Mouse (Mus musculus) brain, embryonic 14.5 days (tissue): Measurements from ENCODE around the gene Cd44. TPM values are rescaled to one million over a fixed set of nuclear protein-coding genes. Genes with fewer than 3 reads are reported as not detected.

Experiments used
- DNase-seq: peaks from one replicate; pipeline ENCODE4 v3.0.0-alpha.2; 2011; ENCODE audit warnings: low read depth
- CTCF ChIP-seq: fragments of 200-500 bp; IDR thresholded peaks from 2 replicates; pipeline ENCODE4 v1.5.1; 2012; ENCODE audit warnings: inconsistent platforms, mild to moderate bottlenecking, moderate library complexity, borderline replicate concordance; ENCODE audit not compliant: insufficient read depth, insufficient read length; ENCODE audit errors: extremely low read depth
- POLR2A ChIP-seq: fragments of 200-500 bp; IDR thresholded peaks from 2 replicates; pipeline ENCODE4 v1.6.1; 2012; ENCODE audit warnings: mild to moderate bottlenecking, inconsistent platforms, borderline replicate concordance; ENCODE audit not compliant: poor library complexity, insufficient read depth, insufficient read length, severe bottlenecking; ENCODE audit errors: extremely low read depth
- polyA plus RNA-seq: library from polyadenylated mRNA; depleted of rRNA; stranded (reverse); fragments of >200 nt; gene quantifications from 2 replicates; pipeline ENCODE4 v1.2.3, GENCODE M21; 2012

The Cd44 gene
- polyA plus RNA-seq, 1 experiment, result 4.1 TPM

GRCm38 (mm10) chr2:102912469-102912868 lies 11.0 kb upstream of the Cd44 start:
- TF ChIP-seq POLR2A, result no peak
- TF ChIP-seq CTCF, result no peak
- DNase-seq, result no peak

- no peak for DNase-seq
- TF ChIP-seq POLR2A, result no peak
- no peak for TF ChIP-seq CTCF
Measured at GRCm38 (mm10) chr2:102909403-102909802, 7.9 kb upstream of the Cd44 start.

GRCm38 (mm10) chr2:102905604-102906003 lies 4.1 kb upstream of the Cd44 start:
- no peak for TF ChIP-seq CTCF
- no peak for TF ChIP-seq POLR2A
- no peak for DNase-seq

- DNase-seq, result no peak
- TF ChIP-seq CTCF (no peak), POLR2A (no peak)
Measured at GRCm38 (mm10) chr2:102901828-102902223, 361 bp upstream of the Cd44 start.

DNA sequence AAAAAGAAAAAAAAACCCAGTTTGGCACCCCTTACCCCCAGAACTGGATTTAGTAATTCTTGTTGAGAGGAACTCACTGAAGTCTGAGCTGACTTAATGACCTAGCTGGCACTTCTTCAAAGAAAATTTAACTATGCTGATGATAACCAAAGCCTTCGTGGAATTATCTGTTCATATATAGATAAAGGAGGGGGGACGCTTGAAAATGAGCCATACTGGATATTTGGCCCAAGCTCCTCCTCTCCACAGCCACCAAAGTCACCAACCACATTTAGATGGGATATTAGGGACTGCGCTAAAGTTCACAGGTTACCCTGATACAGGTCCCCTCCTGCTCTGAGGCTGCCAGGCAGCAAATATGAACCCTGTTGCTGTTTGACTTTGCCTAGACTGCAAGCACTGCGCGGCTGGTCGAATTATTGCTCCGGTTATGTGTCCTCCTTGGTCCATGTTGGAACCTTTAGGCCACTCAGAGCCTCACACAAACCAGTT lies 1.2 kb downstream of the Cd44 start:
- DNase-seq, result no peak
- no peak for TF ChIP-seq POLR2A
- no peak for TF ChIP-seq CTCF

DNA sequence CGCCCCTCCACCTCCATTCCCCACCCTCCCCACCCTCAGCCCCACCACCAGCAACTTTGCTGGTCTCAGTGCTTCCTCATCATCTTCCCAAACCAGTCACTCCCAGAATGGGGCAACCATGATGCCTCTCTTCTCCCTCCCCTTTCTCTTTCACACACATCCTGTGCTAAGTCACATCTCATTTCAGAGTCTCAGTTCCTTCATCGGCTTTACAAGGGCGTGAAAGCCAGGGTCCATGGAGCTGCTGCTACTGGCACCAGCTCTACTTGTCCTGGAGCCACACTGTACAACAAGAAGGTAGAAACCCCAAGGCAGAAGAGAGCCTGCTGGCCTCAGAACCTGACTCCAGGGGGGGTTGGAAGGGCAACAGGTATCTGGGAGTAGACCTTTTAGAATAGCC lies 2.2 kb downstream of the Cd44 start:
- DNase-seq, result no peak
- TF ChIP-seq POLR2A (no peak), CTCF (no peak)

DNA sequence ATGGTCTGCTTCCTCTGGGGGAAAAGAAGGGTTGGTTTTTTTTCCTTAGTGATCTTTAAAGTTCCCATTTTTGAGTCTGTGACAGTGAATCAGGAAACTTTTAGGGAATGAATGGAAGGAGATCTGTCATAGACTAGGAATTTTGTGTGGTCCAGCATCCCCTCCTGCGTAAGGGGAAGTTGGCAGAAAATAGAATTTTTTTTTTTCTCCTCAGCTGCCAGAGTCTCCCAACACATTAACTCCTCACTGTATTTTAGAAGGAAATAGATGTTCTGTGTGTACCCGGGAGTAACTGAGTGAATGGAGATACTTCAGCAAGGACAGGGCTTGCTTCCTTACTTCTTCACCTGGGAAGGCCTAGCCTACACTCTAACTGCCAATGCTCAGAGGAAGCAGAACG lies 2.9 kb downstream of the Cd44 start:
- TF ChIP-seq POLR2A (no peak), CTCF (no peak)

GRCm38 (mm10) chr2:102896154-102896553 lies 5.3 kb downstream of the Cd44 start:
- no peak for TF ChIP-seq POLR2A
- TF ChIP-seq CTCF, result no peak
- no peak for DNase-seq

More for the DNA sequence above, 2.9 kb downstream of the Cd44 start:
- DNase-seq, result no peak

DNA sequence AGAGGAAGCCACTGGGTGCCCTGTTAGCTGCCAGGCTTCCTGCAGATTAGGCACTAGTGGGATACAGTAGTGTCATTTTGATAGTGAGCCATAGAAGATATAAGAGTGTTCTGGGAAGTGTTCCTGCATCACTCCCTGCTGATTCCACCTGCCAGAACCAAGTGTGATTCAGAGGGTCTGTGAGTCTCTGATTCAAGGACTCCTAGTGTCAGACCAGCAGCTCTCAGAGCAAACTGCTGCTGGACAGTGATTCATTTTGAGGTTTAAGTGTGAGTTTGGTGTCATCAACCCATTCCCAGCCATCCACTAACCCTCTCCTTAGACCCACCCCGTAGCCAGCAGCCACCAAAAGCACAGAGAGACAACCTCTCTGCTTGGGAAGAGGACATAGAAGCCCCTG lies 6.3 kb downstream of the Cd44 start:
- DNase-seq, result no peak
- no peak for TF ChIP-seq CTCF
- TF ChIP-seq POLR2A, result no peak

DNA sequence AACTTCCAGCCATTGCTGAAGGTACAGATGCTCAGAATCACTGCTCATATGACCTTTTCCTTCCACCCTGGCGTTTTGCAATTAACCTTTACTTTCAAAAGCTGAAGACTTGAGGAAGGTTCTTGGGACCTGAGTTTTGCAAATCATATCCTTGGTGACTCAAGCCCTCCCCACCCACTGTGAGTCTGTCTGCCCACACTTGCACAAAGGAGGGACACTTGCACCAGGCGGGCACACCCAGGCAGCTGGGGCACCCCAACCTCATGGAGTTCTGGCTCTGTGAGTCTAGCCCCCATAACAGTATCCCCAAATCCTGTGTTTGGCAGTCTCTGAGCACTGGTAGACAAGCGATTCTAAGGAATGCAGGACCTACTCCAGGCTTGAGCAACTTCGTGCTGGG lies 6.7 kb downstream of the Cd44 start:
- TF ChIP-seq CTCF (no peak), POLR2A (no peak)
- no peak for DNase-seq

DNA sequence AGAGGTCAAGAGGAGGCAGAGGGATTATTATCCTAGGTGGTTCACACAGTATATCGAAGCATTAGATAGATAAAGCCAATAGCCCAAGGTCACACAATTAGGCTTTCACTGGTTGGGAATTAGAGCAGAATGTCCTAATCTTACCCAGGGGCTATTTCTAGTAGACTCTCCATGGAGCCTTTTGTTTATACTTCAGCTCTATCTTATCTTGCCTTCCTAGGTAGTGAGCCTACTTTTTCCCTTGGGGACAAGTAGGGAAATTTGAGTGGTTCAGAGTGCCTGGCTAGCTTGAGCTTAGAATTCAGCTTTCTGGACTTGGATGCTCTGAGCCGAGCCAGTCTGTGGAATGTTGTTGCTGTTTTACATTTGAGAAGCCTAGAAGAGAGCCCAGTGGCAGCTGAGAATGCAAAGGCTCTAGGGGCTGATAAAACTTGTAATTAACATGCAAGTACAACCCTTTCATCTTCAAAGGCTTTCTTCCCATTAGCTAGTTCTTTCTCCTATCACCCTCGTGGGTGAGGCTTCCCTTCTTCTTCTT lies 12.7 kb downstream of the Cd44 start:
- no peak for DNase-seq
- TF ChIP-seq POLR2A, result no peak
- no peak for TF ChIP-seq CTCF

- TF ChIP-seq POLR2A (no peak), CTCF (no peak)
- no peak for DNase-seq
Measured at GRCm38 (mm10) chr2:102887137-102887536, 14.3 kb downstream of the Cd44 start.
